Mouse (Mus musculus): Measurements from ENCODE around the gene Dlg1. TPM values are rescaled to one million over a fixed set of nuclear protein-coding genes. Genes with fewer than 3 reads are reported as not detected.
A peak's percentile ranks its signal among the peaks of the same experiment; 100 is the strongest.

The Dlg1 gene
- polyA plus RNA-seq, 1 experiment from 2014 or later: 21.9 TPM

GRCm38 (mm10) chr16:31657502-31657901 is 5.7 kb upstream of the Dlg1 start:
- H3K9me3 ChIP-seq (ENCODE audit: control insufficient read depth, low read length): no peaks in the 10 kb centered on the region
- H3K36me3 ChIP-seq (ENCODE audit: control insufficient read depth, insufficient read depth, low read length): no peaks in the 10 kb centered on the region
- no peak overlapping the region for H3K4me3 ChIP-seq (ENCODE audit: control insufficient read depth in 1 of 2, insufficient read depth in 1 of 2, low read depth in 1 of 2, low read length in 2 of 2)
- H3K27me3 ChIP-seq (ENCODE audit: control insufficient read depth, insufficient read depth, low read length): no peaks in the 10 kb centered on the region
- no peaks in the 10 kb centered on the region for H3K4me1 ChIP-seq (ENCODE audit: control insufficient read depth in 2 of 2, insufficient read depth in 2 of 2, low read length in 2 of 2)
- no peak overlapping the region for H3K9ac ChIP-seq (ENCODE audit: low read length)
- ATAC-seq (ENCODE audit: insufficient number of reproducible peaks, insufficient read depth, low FRiP score, low read depth): no peak
- WGBS: 24% methylated on average over 2 of the region's 2 CpGs
- no peak overlapping the region for H3K27ac ChIP-seq (replicated peaks in 1 of 2; ENCODE audit: control insufficient read depth in 1 of 2, insufficient read depth in 1 of 2, low read depth in 2 of 2, low read length in 2 of 2)
- H3K4me2 ChIP-seq (ENCODE audit: low read length): no peak overlapping the region

GRCm38 (mm10) chr16:31658539-31659334 is 4.5 kb upstream of the Dlg1 start:
- no peak overlapping the region for H3K4me2 ChIP-seq (ENCODE audit: low read length)
- no peaks in the 10 kb centered on the region for H3K4me1 ChIP-seq (ENCODE audit: control insufficient read depth in 2 of 2, insufficient read depth in 2 of 2, low read length in 2 of 2)
- 48% methylated on average over 6 of the region's 6 CpGs for WGBS
- H3K9ac ChIP-seq (ENCODE audit: low read length): no peak overlapping the region
- no peak overlapping the region for H3K4me3 ChIP-seq (ENCODE audit: control insufficient read depth in 1 of 2, insufficient read depth in 1 of 2, low read depth in 1 of 2, low read length in 2 of 2)
- no peak for ATAC-seq (ENCODE audit: insufficient number of reproducible peaks, insufficient read depth, low FRiP score, low read depth)
- no peaks in the 10 kb centered on the region for H3K36me3 ChIP-seq (ENCODE audit: control insufficient read depth, insufficient read depth, low read length)
- no peak overlapping the region for H3K27ac ChIP-seq (replicated peaks in 1 of 2; ENCODE audit: control insufficient read depth in 1 of 2, insufficient read depth in 1 of 2, low read depth in 2 of 2, low read length in 2 of 2)
- H3K9me3 ChIP-seq (ENCODE audit: control insufficient read depth, low read length): no peaks in the 10 kb centered on the region
- no peaks in the 10 kb centered on the region for H3K27me3 ChIP-seq (ENCODE audit: control insufficient read depth, insufficient read depth, low read length)

- Histone ChIP-seq H3K4me1 (ENCODE audit: control insufficient read depth in 2 of 2, insufficient read depth in 2 of 2, low read length in 2 of 2) (no peaks in the 10 kb centered on the region), H3K27ac (replicated peaks in 1 of 2; ENCODE audit: control insufficient read depth in 1 of 2, insufficient read depth in 1 of 2, low read depth in 2 of 2, low read length in 2 of 2) (no peak overlapping the region), H3K9me3 (ENCODE audit: control insufficient read depth, low read length) (no peaks in the 10 kb centered on the region), H3K4me3 (ENCODE audit: control insufficient read depth in 1 of 2, insufficient read depth in 1 of 2, low read depth in 1 of 2, low read length in 2 of 2) (no peak overlapping the region), H3K4me2 (ENCODE audit: low read length) (no peak overlapping the region), H3K27me3 (ENCODE audit: control insufficient read depth, insufficient read depth, low read length) (no peaks in the 10 kb centered on the region), H3K36me3 (ENCODE audit: control insufficient read depth, insufficient read depth, low read length) (no peaks in the 10 kb centered on the region), H3K9ac (ENCODE audit: low read length) (no peak overlapping the region)
- ATAC-seq (ENCODE audit: insufficient number of reproducible peaks, insufficient read depth, low FRiP score, low read depth): no peak
- 49% methylated on average over 5 of the region's 5 CpGs for whole genome bisulfite sequencing
Observed at GRCm38 (mm10) chr16:31659453-31659852, 3.8 kb upstream of the Dlg1 start.

GRCm38 (mm10) chr16:31662556-31663378 is 476 bp upstream of the Dlg1 start:
- peak overlapping the region; percentile 92 to 94 for H3K4me3 ChIP-seq (ENCODE audit: control insufficient read depth in 1 of 2, insufficient read depth in 1 of 2, low read depth in 1 of 2, low read length in 2 of 2)
- H3K4me1 ChIP-seq (ENCODE audit: control insufficient read depth in 2 of 2, insufficient read depth in 2 of 2, low read length in 2 of 2): peaks cover 0 to 10% of the 10 kb centered on the region in 2 experiments; a peak in 2 of 4 replicates
- peak overlapping the region; percentile 85 for H3K9ac ChIP-seq (ENCODE audit: low read length)
- peaks cover 23% of the 10 kb centered on the region for H3K36me3 ChIP-seq (ENCODE audit: control insufficient read depth, insufficient read depth, low read length)
- WGBS: 14% methylated on average over 22 of the region's 22 CpGs
- no peaks in the 10 kb centered on the region for H3K27me3 ChIP-seq (ENCODE audit: control insufficient read depth, insufficient read depth, low read length)
- peak overlapping the region; percentile 81 for H3K4me2 ChIP-seq (ENCODE audit: low read length)
- ATAC-seq (ENCODE audit: insufficient number of reproducible peaks, insufficient read depth, low FRiP score, low read depth): no peak
- peak overlapping the region; percentile 26 to 91; a peak in 3 of 4 replicates for H3K27ac ChIP-seq (replicated peaks in 1 of 2; ENCODE audit: control insufficient read depth in 1 of 2, insufficient read depth in 1 of 2, low read depth in 2 of 2, low read length in 2 of 2)
- no peaks in the 10 kb centered on the region for H3K9me3 ChIP-seq (ENCODE audit: control insufficient read depth, low read length)

GRCm38 (mm10) chr16:31664287-31664597 is 999 bp downstream of the Dlg1 start:
- ATAC-seq (ENCODE audit: insufficient number of reproducible peaks, insufficient read depth, low FRiP score, low read depth): peak; percentile 72
- 0% methylated on average over 22 of the region's 36 CpGs for WGBS

GRCm38 (mm10) chr16:31672202-31672601 is 9.0 kb downstream of the Dlg1 start:
- Histone ChIP-seq H3K9ac (ENCODE audit: low read length) (no peak overlapping the region), H3K4me1 (ENCODE audit: control insufficient read depth in 2 of 2, insufficient read depth in 2 of 2, low read length in 2 of 2) (no peaks in the 10 kb centered on the region), H3K36me3 (ENCODE audit: control insufficient read depth, insufficient read depth, low read length) (peaks cover 35% of the 10 kb centered on the region), H3K4me2 (ENCODE audit: low read length) (no peak overlapping the region), H3K27ac (replicated peaks in 1 of 2; ENCODE audit: control insufficient read depth in 1 of 2, insufficient read depth in 1 of 2, low read depth in 2 of 2, low read length in 2 of 2) (no peak overlapping the region), H3K9me3 (ENCODE audit: control insufficient read depth, low read length) (no peaks in the 10 kb centered on the region), H3K27me3 (ENCODE audit: control insufficient read depth, insufficient read depth, low read length) (no peaks in the 10 kb centered on the region), H3K4me3 (ENCODE audit: control insufficient read depth in 1 of 2, insufficient read depth in 1 of 2, low read depth in 1 of 2, low read length in 2 of 2) (no peak overlapping the region)
- 93% methylated on average over 1 of the region's 1 CpGs for WGBS
- no peak for ATAC-seq (ENCODE audit: insufficient number of reproducible peaks, insufficient read depth, low FRiP score, low read depth)

More at GRCm38 (mm10) chr16:31664287-31664597, 999 bp downstream of the Dlg1 start:
- Histone ChIP-seq H3K4me2 (ENCODE audit: low read length) (peak overlapping the region; percentile 81), H3K4me1 (ENCODE audit: control insufficient read depth in 2 of 2, insufficient read depth in 2 of 2, low read length in 2 of 2) (peaks cover 0 to 10% of the 10 kb centered on the region in 2 experiments; a peak in 2 of 4 replicates), H3K27ac (replicated peaks in 1 of 2; ENCODE audit: control insufficient read depth in 1 of 2, insufficient read depth in 1 of 2, low read depth in 2 of 2, low read length in 2 of 2) (peak overlapping the region; percentile 45 to 91; a peak in 3 of 4 replicates), H3K27me3 (ENCODE audit: control insufficient read depth, insufficient read depth, low read length) (no peaks in the 10 kb centered on the region), H3K36me3 (ENCODE audit: control insufficient read depth, insufficient read depth, low read length) (peaks cover 29% of the 10 kb centered on the region), H3K9ac (ENCODE audit: low read length) (peak overlapping the region; percentile 85), H3K9me3 (ENCODE audit: control insufficient read depth, low read length) (no peaks in the 10 kb centered on the region), H3K4me3 (ENCODE audit: control insufficient read depth in 1 of 2, insufficient read depth in 1 of 2, low read depth in 1 of 2, low read length in 2 of 2) (peak overlapping the region; percentile 92 to 94)

GRCm38 (mm10) chr16:31677463-31677862 is 14.2 kb downstream of the Dlg1 start:
- H3K4me1 ChIP-seq (ENCODE audit: control insufficient read depth in 2 of 2, insufficient read depth in 2 of 2, low read length in 2 of 2): no peaks in the 10 kb centered on the region
- H3K27ac ChIP-seq (replicated peaks in 1 of 2; ENCODE audit: control insufficient read depth in 1 of 2, insufficient read depth in 1 of 2, low read depth in 2 of 2, low read length in 2 of 2): no peak overlapping the region
- ATAC-seq (ENCODE audit: insufficient number of reproducible peaks, insufficient read depth, low FRiP score, low read depth): no peak
- H3K9me3 ChIP-seq (ENCODE audit: control insufficient read depth, low read length): no peaks in the 10 kb centered on the region
- no peak overlapping the region for H3K4me3 ChIP-seq (ENCODE audit: control insufficient read depth in 1 of 2, insufficient read depth in 1 of 2, low read depth in 1 of 2, low read length in 2 of 2)
- WGBS: 63% methylated on average over 4 of the region's 4 CpGs
- no peak overlapping the region for H3K9ac ChIP-seq (ENCODE audit: low read length)
- no peak overlapping the region for H3K4me2 ChIP-seq (ENCODE audit: low read length)
- peaks cover 6% of the 10 kb centered on the region; the same call in 1 of the 2 replicates for H3K36me3 ChIP-seq (ENCODE audit: control insufficient read depth, insufficient read depth, low read length)
- H3K27me3 ChIP-seq (ENCODE audit: control insufficient read depth, insufficient read depth, low read length): no peaks in the 10 kb centered on the region

All from heart, embryonic 14.5 days (tissue).